Mouse (Mus musculus): ENCODE results near the gene Ubl4b. TPM values are rescaled to one million over a fixed set of nuclear protein-coding genes. Genes with fewer than 3 reads are reported as not detected.
A peak's percentile ranks its signal among the peaks of the same experiment; 100 is the strongest.

Ubl4b gene
- polyA plus RNA-seq, 1 experiment from 2014 or later = not detected

- Histone ChIP-seq H3K27ac (ENCODE audit: low read depth, low read length) (0 out of 2 replicates have a peak overlapping the region, but pooled peaks have one; percentile 39), H3K9me3 (ENCODE audit: control insufficient read depth, low read length) (no peaks in the 10 kb centered on the region), H3K4me1 (ENCODE audit: control insufficient read depth, insufficient read depth, low read length) (peaks cover 10% of the 10 kb centered on the region), H3K4me3 (ENCODE audit: low read depth, low read length) (no peak overlapping the region), H3K27me3 (ENCODE audit: control insufficient read depth, insufficient read depth, low read length) (no peaks in the 10 kb centered on the region), H3K4me2 (ENCODE audit: low read depth) (no peak overlapping the region), H3K36me3 (ENCODE audit: control insufficient read depth, insufficient read depth, low read length) (no peaks in the 10 kb centered on the region), H3K9ac (ENCODE audit: low read length) (no peak overlapping the region)
- WGBS = 26% methylated on average over 4 of the region's 4 CpGs
- DNase-seq (ENCODE audit: low spot score) (peak; percentile 18), ATAC-seq (ENCODE audit: insufficient read depth, low FRiP score, low TSS enrichment) (peak; percentile 73)
These were observed 49.2 kb downstream of the Ubl4b start for GRCm38 (mm10) chr3:107505464-107506367.

DNA sequence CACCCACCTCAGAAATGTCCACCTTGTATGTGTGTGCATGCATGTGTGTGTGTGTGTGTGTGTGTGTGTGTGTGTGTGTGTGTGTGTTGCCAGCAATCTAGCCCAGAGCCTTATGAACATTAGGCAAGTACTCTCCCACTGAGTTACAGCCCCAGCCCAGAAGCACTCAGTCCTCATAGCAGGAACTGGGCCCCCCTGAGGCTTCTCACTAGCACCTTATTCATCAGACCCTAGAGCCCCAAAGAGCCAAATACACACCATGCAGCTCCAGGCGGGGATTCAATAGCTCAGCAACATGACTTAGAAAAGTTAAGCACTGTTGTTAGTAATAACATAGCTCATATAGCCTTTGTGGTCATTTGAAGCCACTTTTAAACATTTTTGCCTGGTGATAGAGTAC is 50.3 kb downstream of the Ubl4b start:
- Histone ChIP-seq H3K9me3 (ENCODE audit: control insufficient read depth, low read length) (no peaks in the 10 kb centered on the region), H3K27ac (ENCODE audit: low read depth, low read length) (no peak overlapping the region), H3K4me3 (ENCODE audit: low read depth, low read length) (no peak overlapping the region), H3K36me3 (ENCODE audit: control insufficient read depth, insufficient read depth, low read length) (no peaks in the 10 kb centered on the region), H3K4me2 (ENCODE audit: low read depth) (no peak overlapping the region), H3K9ac (ENCODE audit: low read length) (no peak overlapping the region), H3K27me3 (ENCODE audit: control insufficient read depth, insufficient read depth, low read length) (no peaks in the 10 kb centered on the region), H3K4me1 (ENCODE audit: control insufficient read depth, insufficient read depth, low read length) (peaks cover 10% of the 10 kb centered on the region)
- ATAC-seq (ENCODE audit: insufficient read depth, low FRiP score, low TSS enrichment) (no peak), DNase-seq (ENCODE audit: low spot score) (no peak)
- 70% methylated on average over 1 of the region's 1 CpGs for WGBS

DNA sequence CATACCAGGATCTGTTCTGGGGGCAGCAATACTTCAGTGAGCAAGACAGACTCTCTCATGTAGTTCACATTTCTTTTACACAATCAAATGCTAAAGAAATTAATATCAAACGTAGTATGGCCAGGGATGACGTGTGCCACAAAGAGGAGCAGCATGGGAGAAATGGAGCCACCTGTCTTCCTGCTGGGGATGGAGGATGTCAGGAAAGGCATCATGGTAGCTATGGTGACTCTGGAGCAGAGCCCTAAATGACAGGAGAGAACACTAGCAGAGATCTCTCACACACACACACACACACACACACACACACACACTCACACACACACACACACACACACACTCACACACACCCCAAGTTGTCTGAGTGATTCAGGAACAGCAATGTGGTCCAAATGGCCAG is 51.2 kb downstream of the Ubl4b start:
- no peak overlapping the region for H3K9ac ChIP-seq (ENCODE audit: low read length)
- 85% methylated on average over 2 of the region's 2 CpGs for WGBS
- no peak for DNase-seq (ENCODE audit: low spot score)

More for the DNA sequence above, 51.2 kb downstream of the Ubl4b start:
- no peaks in the 10 kb centered on the region for H3K36me3 ChIP-seq (ENCODE audit: control insufficient read depth, insufficient read depth, low read length)
- no peak for ATAC-seq (ENCODE audit: insufficient read depth, low FRiP score, low TSS enrichment)
- H3K4me1 ChIP-seq (ENCODE audit: control insufficient read depth, insufficient read depth, low read length) = peaks cover 10% of the 10 kb centered on the region
- no peaks in the 10 kb centered on the region for H3K27me3 ChIP-seq (ENCODE audit: control insufficient read depth, insufficient read depth, low read length)
- no peak overlapping the region for H3K4me3 ChIP-seq (ENCODE audit: low read depth, low read length)
- no peaks in the 10 kb centered on the region for H3K9me3 ChIP-seq (ENCODE audit: control insufficient read depth, low read length)
- H3K27ac ChIP-seq (ENCODE audit: low read depth, low read length) = no peak overlapping the region
- H3K4me2 ChIP-seq (ENCODE audit: low read depth) = no peak overlapping the region

Other genes starting within 250 kb of the Ubl4b start
- gene Rbm15, start 221.4 kb downstream of the Ubl4b start, polyA plus RNA-seq (2014; fragmentation: Nextera tagmentation; extraction: Ambion mirVana) = 17.2 and 18.3 TPM in 2 replicates
- gene Kcnc4, start 95.5 kb downstream of the Ubl4b start, polyA plus RNA-seq (2014; fragmentation: Nextera tagmentation; extraction: Ambion mirVana) = 0.05 and 0.58 TPM in 2 replicates
- gene Slc6a17, start 37.1 kb downstream of the Ubl4b start, polyA plus RNA-seq (2014; fragmentation: Nextera tagmentation; extraction: Ambion mirVana) = 2.6 and 3.6 TPM in 2 replicates
- gene Alx3, start 40.0 kb upstream of the Ubl4b start, polyA plus RNA-seq (2014; fragmentation: Nextera tagmentation; extraction: Ambion mirVana) = 0.88 and 1.5 TPM in 2 replicates
- gene Gm10961, start 76.2 kb upstream of the Ubl4b start, polyA plus RNA-seq (2014; fragmentation: Nextera tagmentation; extraction: Ambion mirVana) = not detected in 2 replicates
- 101 and 108 TPM in 2 replicates for gene Strip1, start 76.6 kb upstream of the Ubl4b start, polyA plus RNA-seq (2014; fragmentation: Nextera tagmentation; extraction: Ambion mirVana)
- gene Ahcyl1, start 141.5 kb upstream of the Ubl4b start, polyA plus RNA-seq (2014; fragmentation: Nextera tagmentation; extraction: Ambion mirVana) = 124 and 127 TPM in 2 replicates
- 5.6 and 6.0 TPM in 2 replicates for gene Csf1, start 205.4 kb upstream of the Ubl4b start, polyA plus RNA-seq (2014; fragmentation: Nextera tagmentation; extraction: Ambion mirVana)